Mouse (Mus musculus): ENCODE measurements at regions not wholly inside any gene's neighbourhood (a gene's known extent, or its start where the extent isn't known, plus 50 kb on each side); places are given as distances from the start of the nearest gene placed in this dataset.

DNA sequence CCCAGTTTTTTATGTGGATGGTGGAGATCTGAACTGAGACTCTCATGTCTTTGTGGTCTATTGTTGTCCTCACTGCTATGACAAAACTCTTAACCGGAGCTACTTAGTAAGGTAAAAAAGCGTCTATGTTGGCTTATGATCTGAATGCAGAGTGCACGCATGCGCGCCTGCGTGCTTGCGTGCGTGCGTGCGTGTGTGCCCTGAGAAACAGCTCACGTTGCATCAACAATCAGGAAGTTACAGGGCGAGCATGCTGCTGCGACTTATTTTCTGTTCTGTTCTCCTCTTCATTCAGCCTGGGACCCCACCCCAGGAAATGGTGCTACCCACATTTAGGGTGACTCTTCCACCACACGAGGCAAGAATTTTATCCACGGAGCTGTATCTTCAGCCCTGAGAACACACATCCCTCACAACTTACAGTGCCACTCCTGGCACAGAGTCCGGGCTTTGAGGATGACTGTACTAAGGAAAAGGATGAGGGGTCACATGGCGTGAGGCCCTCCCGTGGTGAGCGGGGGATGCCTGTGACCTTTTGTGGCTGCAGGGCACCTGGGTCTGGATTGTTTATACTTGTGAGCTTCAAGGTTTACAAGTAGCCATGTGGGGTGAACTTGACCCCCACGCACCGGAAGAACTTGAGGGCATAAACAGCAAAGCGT is 213.4 kb downstream of the Gadd45g start:
- no peak for DNase-seq

DNA sequence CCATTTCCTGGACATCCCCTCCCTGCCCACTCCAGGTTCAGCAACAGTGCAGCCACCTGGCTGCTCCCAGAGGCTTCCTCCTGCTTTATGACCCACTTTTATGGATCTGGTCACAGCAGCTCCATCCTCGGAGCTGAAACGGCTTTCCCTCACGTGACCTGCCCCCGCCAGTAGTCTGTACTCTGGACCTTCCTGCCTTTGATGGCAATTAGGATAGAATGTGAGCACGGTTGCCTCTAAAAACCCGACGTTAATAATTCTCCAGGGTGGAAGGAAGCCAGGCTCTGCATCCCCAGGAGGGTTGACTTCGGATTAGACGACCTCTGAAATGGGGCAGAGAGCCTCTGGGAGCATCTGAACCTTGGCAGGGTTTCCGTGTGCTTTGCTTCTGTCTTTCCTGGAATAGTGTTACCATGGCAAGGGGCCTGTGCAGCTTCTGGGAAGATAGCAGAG is 214.0 kb downstream of the Gadd45g start:
- DNase-seq: peak; percentile 30

DNA sequence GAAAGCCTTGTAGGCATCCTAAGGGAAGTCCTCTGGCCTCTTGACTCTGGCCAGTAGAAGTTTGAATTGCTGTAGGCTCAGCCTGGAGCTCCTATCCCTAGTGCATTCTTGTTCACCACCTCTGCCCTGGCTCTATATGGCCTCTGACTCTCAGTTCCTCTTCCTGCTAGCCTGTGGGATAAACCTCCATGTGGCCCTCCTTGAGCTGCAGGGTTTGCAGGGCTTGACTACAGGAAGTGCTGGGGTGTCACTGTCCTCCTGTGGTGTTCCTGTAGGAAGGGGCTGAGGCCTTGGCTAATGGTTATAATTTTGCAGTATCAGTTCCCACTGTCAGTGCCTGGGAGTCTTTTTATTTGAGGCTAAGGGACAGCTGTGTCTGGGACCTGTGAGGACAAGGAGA is 215.0 kb downstream of the Gadd45g start:
- DNase-seq: no peak

DNA sequence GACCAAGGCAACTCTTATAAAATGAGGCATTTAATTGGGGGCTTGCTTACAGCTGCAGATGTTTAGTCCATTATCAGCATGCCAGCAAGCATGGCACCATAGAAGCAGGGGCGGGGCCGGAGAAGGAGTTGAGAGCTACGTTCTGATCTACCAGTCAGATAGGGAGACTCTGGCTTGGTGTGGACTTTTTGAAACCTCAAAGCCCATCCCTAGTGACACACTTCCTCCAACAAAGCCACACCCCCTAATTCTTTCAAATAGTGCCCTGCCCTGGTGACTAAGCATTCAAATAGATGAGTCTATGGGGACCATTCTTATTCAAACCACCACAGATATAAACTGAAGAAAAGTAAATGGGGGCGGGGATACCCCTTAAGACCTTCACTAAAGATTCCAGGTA is 215.4 kb downstream of the Gadd45g start:
- no peak for DNase-seq

DNA sequence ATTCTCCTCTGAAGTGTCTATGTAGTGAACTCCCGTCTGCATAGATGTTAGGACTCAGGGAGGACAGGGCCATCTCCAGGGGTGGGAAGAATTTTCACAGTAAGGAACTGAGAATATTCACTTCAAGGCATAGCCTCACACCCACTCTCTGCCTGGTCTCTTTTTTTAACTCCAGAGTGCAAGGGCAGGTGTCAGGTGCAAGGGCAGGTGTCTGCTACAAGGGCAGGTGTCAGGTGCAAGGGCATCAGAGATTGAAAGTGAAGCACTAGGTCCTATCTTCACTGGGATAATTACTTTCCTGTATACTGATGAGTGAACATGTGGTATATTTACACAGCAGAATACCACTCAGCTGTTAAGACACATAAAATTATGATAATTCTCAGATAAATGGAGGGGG is 216.1 kb downstream of the Gadd45g start:
- DNase-seq: no peak

DNA sequence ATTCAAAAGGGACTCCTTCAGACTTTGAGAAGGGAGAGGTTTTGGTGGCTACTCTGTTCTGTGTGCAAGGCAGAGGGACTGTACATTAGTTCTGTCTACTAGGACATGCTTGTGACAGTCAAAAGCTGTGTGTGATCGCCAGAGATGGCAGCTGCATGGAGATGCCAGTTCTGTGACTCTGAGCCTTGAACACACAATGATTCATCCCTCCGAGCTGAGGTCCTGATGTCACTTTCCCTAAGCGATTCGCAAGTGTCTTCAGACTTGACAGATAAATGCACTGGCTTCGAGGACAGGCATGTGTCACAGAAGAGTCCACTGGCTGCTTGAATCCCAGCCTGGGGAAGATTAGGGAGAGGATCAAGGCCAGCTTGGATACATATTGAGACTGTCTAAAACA is 218.8 kb downstream of the Gadd45g start:
- DNase-seq: no peak

DNA sequence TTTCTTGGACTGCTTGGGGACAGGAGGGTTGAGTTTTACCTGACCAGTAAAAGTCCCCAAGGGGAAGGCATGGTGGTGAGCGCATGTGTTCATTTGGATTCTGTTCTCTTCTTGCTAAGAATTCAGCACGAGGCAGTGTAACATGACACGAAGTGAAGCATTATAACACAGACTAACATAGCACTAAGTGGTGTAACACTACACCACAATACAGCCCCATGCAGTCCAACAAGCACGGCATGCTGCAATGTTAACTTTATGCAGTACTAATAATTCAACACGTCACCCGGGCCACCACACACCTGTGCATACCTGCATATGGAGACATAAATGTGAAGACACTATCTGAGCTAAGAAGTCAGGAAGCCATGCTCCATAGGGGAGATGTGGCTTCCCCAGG is 219.2 kb downstream of the Gadd45g start:
- no peak for DNase-seq

DNA sequence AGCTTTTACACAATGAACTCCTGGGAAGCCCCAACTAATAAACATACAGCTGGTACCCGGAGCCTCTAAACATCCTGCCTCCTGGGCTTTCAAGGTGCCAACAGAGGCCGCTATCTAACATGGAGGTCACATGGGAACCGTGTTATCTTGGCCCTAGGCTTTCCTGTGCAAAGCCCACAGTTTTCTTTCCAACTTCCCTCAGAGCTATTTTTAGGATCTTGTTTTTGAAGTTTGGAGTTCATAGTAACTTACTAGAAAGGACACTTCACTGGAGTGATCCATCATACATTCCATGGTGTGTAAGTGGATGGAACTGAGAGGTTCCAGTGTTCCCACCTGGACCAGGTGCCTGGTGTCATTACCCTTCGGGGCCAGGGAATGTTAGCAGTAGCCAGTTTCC is 220.6 kb downstream of the Gadd45g start:
- DNase-seq: no peak

DNA sequence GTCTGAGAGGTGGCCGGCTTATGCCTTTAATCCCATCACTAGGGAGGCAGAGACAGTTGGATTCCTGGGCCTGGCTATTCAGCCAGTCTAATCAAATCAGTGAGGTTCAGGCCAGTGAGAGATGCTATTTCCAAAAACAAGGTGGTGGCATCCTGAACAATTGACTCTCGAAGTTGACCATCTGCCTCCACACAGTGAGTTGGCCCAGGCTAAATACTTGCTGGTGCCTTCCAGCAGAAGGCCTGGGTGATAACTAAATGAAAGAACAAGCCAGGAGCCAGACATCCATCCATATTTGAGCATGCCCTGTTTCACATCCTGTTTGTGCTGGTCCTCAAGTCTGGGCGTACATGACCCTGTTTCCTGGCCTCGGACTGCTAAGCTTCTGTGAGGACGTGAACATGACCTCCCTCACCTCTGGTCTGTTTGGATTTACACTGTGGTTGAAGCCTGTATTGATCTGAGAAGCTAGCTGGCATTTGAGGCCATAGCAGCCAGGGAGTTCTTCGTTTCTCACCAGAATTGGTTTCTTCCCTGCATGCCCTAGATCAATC is 222.5 kb downstream of the Gadd45g start:
- peak; percentile 28 for DNase-seq

DNA sequence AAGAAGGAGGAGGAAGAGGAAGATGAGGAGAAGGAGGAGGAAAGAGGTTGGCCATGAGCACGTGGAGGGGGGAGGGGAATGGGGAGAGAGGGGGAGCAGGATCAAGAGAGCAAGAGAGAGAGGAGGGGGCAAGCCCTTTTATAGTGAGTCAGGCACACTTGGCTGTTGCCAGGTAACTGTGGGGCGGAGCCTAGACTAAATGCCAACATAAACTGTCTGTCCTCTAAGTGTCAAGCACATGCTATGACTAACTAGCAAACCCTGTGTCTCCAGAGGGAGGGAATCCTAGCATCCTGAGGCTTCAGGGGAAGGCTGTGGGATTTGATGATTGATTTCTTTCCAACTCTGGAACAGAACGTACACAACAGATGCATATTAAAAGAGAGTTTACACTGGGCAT is 223.2 kb downstream of the Gadd45g start:
- DNase-seq: no peak

DNA sequence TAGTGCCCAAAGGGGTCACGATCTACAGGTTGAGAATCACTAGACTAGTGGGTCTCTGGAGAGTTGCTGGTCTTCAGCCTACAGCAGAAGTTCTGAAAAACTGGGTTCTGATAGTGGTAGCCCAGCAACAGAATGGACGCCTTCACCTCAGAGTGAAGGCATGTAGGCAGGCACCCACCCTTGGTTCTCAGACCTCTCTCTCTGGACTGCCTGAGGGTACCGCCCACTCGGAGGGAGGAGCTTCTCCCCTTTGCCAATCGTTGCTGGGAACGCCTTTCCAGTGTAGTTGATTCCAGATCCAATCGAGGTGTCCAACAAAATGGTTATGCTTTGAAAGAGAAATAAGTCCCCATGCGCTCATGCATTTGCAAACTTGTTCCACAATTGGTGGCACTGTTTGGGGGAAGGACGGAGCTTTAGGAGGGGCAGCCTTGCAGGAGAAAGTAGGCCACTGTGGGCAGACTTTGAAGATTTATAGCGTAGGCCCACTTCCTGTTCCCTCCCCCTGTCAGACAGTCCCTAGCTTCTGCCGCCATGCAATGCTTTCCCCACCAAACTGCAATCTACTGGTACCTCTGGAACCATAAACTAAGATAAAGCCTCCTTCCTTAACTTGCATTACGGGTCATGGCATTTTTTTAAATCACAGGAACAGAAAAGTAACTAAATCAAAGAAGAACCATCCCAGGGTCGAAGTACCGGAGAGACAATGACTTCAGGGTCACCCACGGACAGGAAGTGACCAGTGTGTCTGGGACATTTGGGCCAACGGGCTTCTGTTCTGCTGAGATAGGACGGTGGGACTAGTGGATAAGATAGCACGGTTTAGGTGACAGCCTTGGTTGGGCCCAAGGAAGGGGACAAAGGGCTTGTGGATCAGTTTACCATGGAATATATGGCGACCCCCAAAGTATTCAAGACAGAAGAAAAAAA is 224.5 kb downstream of the Gadd45g start:
- no peak for DNase-seq

DNA sequence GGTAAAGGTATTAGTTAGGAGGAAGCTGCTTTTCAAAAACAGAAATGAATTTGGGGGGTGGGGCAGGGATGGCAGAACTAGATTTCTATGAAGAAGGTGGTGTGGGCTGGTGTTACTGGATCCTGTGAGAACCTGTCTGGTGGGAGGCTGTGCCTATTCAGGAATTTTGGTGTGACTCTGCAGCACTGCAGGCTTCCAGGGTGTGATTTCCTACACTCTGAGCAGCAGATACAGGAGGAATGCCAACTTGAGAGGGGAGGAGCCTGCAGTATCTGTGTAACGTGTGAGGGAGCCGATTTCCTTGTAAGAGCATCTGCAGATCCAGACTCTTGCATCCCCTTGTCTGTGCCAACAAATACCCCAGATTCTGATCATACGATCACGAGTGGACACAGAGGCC is 231.1 kb downstream of the Gadd45g start:
- no peak for DNase-seq

DNA sequence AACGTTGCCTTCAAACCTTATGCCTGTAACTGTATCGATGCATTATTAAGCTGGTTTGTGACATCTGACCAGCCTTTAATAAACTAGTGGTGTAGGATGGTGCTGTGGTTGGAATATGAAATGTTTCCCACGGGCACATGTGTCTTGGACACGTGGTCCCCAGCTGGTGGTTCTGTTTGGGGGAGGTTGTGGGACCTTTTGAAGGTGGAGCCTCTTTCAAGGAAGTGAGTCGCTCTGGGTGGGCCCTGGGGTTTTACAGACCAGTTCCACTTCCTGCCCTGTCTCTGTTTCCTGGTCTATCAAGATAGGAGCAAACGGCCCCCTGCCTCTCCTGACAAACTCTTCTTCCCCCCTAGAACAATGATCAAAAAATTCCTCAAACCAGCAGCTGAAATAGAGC is 232.1 kb downstream of the Gadd45g start:
- no peak for DNase-seq

DNA sequence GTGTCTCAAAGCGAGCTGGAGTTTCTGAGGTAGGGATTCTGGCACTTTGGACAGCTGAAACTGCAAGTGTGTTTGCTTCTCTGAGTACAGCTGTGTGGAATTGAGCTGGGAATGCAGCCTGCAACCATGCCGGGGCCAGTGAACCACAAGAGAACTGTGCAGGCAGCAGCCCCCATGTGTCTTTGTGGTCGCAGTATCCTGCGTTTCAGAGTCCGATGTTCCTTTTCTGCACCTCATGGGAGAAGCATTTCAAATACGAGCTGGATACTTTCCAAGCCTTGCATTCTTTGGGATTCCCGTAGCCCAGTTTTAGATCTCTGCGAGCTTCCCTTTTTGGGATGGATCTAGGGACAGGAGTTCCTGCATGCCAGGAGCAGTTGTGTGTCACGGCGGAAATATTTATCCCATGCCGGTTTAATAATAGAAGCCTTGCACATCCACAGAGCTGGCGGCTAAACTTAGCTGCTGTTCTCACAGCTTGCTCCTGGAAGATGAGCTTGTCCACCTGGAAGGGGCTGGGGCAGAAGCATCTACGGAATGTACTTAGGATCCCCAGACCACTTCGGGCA is 233.3 kb downstream of the Gadd45g start:
- no peak for DNase-seq

DNA sequence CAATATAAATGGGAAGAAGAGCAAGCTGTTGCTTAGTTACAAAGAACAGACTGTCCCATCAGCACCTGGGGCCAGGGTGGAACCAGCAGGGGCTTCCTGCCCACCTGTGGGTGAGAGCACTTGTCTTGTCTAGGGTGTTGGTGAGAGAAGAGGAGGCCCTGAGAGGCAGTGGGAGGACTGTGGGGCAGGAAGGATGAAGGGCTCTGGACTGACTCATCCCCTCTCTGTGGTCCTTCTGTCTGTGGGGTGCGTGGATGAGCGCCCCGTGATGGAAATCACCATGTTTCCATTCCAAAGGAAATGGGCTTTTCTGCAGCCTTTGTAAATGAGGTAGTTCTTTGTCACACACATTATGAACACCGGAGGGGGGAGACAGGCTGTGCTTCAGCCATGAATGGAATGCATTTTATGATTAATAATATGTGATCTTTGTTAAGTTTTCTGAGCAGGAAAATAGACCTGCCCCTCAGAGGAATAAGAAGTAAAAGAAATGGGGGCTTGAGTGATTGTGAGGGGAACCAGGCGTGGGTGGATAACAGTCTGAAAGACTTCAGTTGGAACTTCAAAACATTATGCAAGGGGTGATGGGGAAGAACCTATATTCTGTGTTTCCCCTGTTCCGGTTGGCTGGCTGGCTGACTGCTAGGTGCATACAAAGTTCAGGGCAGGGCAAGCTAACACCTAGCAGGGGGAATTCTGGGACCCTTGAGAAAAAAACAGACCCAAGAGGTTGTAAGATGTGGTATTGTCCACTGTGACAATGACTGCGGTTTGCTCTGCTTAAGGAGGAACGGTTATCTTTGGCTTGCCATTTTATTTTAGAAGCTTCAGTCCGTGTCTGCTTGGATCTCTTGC is 237.3 kb downstream of the Gadd45g start:
- no peak for DNase-seq

DNA sequence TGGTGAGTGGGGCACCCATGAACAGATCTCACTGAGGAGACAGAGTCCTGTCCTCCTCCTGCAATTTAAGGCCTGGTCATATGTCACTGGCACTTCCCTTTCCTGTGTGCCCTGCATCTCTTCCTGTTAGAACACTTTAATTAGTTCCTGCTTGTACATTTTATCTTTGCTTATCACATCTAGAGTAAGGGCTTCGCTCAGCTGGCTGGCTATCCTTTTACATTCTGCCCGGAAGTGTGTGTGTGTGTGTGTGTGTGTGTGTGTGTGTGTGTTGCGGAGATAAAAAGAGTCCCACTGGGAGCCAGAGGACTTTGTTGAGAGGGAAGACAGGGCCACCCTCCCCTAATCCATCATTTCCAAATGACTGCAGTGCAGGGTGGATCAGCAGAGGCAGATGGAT is 238.6 kb downstream of the Gadd45g start:
- DNase-seq: no peak

DNA sequence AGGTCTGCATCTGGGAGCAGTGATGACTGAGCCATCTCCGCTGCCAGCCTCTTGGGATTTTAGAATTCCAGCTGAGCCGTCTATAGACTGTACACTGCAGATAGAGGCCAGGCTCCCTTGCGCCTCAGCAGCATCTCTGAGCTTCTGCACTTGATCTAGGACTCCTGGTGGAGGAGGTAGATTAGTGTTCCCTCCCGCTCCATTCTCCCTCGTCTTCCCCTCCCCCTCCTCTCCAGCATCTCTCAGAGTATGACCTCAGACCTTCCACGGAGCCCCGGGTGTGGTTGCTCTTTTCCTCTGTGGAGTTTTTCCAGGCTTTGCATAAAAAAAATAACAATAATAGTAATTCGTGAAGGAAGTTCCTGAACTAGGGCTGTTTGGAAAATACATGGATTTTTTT is 241.8 kb downstream of the Gadd45g start:
- DNase-seq: no peak

DNA sequence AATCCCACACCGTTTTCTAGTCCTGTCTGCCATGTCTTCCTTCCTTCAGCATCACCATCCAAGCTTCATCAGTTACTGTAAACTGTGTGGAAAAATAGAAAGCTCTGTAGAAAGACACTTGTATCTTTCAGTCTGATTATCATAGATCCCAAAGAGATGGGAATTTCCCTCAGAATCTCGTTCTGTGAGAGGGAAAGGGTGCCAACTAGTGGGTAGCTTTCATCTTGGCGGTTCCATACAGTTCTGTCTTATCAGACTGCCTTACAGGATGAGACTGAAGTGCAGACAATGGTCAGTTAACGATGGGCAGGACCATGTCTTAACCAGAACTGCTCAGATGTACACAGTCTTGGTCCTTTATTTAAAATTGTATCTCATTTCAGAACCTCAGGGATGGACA is 243.9 kb downstream of the Gadd45g start:
- no peak for DNase-seq

DNA sequence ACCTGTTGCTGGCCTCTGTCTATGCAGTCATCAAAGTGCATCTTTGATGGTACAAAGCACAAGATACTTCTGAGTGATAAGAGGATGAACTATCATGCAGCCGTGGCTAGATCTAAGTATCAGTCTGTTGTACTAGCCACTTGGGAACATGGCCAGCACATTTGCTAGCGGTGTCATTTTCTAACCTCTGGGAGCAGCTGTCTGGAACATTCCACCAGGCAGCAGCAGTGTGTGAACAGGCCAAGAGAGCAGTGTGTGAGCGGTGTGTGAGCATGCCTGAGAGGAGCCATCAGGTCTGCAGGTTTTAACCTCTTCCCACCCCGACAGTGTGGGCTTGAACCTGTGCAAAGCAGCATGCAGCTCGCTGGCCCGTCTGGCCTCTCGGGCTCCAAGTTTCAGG is 248.3 kb downstream of the Gadd45g start:
- no peak for DNase-seq

DNA sequence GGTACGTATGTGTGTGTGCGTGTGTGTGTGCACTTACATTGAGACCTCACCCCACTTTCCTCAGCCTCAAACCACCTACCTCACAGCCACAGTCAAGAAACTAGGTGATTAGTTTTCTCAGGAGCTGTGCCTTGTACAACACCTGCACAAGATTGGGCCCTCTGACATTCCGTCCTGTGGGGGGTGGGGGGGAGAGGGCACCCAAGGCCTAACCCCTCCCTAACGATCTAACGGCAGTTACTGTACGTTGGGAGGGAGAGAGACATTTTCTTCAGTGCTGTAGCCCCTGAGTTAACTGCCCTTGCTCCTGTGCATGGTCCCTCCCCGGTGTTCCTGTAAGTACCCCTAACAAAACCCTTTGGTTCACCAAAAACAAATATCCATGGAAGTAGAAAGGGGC is 250.0 kb downstream of the Gadd45g start:
- no peak for DNase-seq

DNA sequence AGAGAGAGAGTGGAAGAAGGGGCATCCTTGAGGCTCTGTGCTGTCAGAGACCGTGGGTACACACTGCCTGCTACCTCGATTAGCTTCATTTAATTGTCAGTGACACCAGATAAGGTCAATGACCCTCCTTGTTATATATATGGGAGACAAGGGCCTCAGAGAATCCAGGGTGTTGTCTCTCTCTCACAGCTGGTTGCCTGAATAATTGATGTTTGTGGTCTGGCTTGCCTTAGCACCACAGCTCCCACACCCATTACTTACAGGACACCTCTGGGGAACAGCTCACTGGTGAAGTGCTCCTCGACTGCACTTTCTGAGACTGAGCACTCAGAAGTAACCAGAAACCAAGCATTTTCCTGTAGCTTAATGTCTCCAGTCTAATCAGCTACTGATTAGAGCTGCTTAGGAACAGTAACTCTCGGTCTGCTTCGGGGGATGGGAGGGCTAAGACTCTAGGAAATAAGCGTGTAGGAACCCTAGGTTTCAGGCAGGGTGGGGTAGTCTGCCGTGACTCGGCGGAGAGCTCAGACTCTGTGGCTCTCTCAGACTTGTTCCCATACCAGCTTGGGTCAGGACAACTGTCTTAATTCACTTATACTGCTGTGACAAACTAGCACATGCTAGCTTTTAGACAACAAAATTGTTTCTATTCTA is 259.6 kb downstream of the Gadd45g start:
- no peak for DNase-seq

DNA sequence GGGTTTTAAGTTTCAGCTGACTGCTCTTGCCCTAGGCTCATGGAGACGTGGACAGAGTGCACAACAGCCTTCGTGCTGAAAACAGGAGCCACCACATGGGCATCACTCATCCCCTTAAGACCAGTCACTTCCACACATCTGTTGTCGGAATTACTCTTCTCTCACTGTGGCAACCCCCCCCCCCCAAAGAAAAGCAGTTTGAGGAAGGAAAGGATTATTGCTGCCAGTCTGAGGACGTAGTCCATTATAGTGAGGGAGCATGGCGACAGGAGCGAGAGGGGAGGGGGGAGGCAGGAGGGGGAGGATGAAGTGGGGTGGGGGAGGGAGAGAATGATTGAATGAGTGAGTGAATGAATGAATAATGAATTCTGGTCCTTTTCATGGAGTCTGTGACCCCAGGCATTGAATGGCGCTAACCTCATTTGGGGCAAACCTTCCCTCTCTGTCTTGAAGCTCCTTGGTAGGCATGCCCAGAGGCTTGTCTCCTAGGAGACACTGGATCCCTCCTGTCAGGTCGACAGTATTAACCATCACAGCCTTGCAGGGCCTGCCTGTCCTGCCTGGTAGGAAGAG is 262.0 kb downstream of the Gadd45g start:
- no peak for DNase-seq
